Mouse (Mus musculus) liver, embryonic 14 days (tissue): ENCODE data around the gene Ap5m1. TPM values are rescaled to one million over a fixed set of nuclear protein-coding genes. Genes with fewer than 3 reads are reported as not detected.

Experiments
- polyA plus RNA-seq: library from polyadenylated mRNA; depleted of rRNA; stranded (reverse); fragments of >200 nt; gene quantifications from 2 replicates; pipeline ENCODE4 v1.2.3, GENCODE M21; 2012; rRNA removed

Gene Ap5m1
- polyA plus RNA-seq: 6.6 and 8.4 TPM in 2 replicates

DNA sequence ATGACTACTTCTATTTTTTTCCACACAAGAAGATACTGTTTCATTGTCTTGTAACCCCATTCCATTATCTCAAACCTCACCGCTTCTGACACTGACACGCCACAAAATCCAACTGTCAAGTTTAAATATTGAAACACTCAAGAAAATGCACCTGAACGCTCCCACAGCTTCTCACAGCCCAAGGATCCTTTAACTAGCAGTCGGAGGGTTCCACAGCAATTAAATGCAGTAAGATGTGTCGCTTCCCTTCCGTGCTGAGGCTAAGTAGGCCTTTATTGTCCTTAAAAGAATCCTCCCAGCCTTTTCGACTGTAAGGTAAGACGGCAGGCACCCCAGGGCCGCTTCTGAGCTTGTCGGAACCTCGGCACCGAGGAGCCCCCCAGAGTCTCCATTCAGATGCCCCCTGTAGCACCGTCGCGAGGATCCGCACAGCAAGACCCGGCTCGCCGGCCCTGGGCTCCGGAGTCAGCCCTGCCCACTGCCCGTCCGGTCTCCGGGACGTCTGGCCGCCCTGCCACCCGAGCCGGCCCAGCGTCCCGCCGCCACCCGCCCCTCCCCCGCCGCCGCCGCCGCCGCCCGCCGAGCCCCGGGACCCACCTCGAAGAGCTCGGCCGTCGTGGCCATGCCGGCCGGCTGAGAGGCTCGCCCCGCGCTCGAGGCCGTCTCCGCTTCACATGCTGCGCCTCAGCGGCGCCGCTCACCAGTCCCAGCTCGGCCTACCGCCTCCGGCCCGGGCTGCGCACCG is at the start of gene Ap5m1:
Gene Ap5m1 (plus strand): TSS at position 569 of the 745 bp plus-strand sequence.

DNA sequence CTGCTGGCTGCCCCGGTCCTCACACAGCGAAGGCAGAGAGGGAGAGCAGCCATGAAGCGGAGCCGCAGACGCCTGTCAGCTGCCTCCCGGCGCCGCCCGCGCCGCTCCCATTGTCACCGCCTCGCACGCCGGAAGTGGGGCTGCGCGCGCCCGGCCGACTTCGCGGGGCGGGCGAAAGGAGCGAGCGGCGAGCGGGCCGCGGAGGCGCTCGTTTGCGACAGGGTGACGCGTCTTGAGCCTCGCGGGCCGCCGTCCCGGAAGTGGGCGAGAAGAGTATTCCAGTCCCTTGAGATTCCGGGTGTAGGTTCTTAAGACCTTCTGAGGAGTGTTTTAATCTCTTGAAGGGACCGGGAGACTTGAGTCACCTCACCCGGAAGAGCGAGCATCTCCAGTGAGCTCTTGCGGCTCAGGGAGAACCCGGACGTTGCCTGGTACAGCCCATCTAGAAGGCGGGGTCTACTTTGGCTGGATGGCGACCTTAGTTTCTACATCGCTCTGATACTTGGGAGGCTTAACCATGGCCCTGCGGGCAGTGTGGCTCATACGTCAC is 452 bp downstream of the Ap5m1 start, which contains the start of gene Exoc5:
Gene Exoc5 (minus strand): TSS at position 380 of the 550 bp plus-strand sequence.

Other genes starting within 250 kb of the Ap5m1 start
- gene Exoc5, start 556 bp downstream of the Ap5m1 start, polyA plus RNA-seq: 10.3 and 10.9 TPM in 2 replicates
- 5.8 and 6.9 TPM in 2 replicates for gene Naa30, start 106.1 kb downstream of the Ap5m1 start, polyA plus RNA-seq
- gene ccdc198, start 179.4 kb downstream of the Ap5m1 start, polyA plus RNA-seq: 0.14 and 0.17 TPM in 2 replicates